8 mouse cellular contexts compared by ENCODE assay signal in the genomic region with DNA sequence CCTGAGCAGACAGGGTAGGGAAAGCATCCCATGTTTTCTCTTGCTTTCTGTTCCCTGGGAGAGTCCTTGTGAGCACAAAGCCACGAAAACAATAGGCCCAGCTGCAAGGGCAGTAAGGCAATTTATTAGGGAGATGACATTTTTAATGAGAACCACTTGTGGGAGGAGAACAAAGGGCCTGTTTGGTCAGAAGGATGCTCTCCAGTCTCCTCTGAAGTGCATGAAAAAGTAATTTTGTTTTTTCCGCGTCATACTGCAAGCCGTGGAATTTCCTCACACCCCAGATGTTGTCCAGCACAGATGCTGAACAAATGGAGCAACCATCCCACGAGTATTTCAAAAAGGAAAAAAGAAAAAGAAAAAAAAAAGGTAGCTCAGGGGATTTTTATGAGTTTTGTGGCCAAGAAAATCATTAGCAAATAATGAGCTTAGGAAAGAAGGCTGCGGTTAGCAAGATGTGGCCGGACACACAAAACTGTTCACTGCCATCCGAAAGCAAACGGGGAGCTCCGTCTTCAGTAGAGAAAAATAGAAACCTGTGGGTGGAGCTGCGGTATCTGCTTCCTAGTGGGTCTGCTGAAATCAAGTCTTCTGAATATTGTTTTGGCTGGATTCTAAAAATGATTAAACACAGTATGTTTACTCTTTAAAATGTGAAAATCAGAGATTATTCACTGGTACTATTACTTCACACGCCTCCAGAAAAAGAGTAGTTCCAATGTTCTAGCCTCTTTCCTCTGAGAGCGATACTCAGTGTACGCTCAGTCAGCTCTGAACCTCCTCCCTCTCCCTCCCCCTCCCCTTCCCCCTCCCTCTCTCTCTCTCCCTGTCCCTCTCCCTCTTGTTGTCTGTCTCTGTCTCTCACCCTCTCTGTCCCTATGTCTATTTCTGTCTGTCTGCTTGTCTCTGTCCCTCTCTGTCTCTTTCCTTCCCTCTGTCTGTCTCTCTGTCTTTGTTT.
DNase-seq lines count a peak whose midpoint lies in the region; ATAC-seq and TF ChIP-seq lines count a peak whose summit lies in the region.

No protein-coding gene starts in this region.

- peak; percentile 39 for DNase-seq in brain, adult 2 months (ENCODE audit: low read depth, low spot score)
- DNase-seq in forelimb bud, embryonic 11.5 days (ENCODE audit: low read depth, low spot score) = peak; percentile 72
- DNase-seq in limb, embryonic 14.5 days (ENCODE audit: low spot score) = peak; percentile 62
- DNase-seq in MN1 (ENCODE audit: low spot score) = no peak
- DNase-seq in urinary bladder, adult 18-20 months (ENCODE audit: low spot score in 2 of 2) = no peak

- H3K27ac ChIP-seq in intestine, embryonic 15.5 days = no peak overlapping the region
- no peak overlapping the region for H3K27ac ChIP-seq in intestine, embryonic 16.5 days (ENCODE audit: low read length)
- H3K27ac ChIP-seq in limb, embryonic 14.5 days (replicated peaks; ENCODE audit: low read depth, low read length) = peak overlapping the region; percentile 29; the same call in 1 of the 2 replicates

- no peaks in the 10 kb centered on the region for H3K9me3 ChIP-seq in intestine, embryonic 15.5 days
- no peaks in the 10 kb centered on the region for H3K9me3 ChIP-seq in intestine, embryonic 16.5 days (ENCODE audit: control insufficient read depth, low read length)
- H3K9me3 ChIP-seq in limb, embryonic 14.5 days (ENCODE audit: control insufficient read depth, low read length) = no peaks in the 10 kb centered on the region

- 54% methylated on average over 14 of the region's 14 CpGs for WGBS in intestine, embryonic 15.5 days
- 48% methylated on average over 14 of the region's 14 CpGs for WGBS in intestine, embryonic 16.5 days
- WGBS in limb, embryonic 14.5 days = 26% methylated on average over 14 of the region's 14 CpGs

- no peak for TF ChIP-seq POLR2A in limb, embryonic 14.5 days (IDR thresholded peaks at IDR 0.05; ENCODE audit: borderline replicate concordance, extremely low read depth, insufficient read depth, insufficient read length)

- no peak overlapping the region for H3K4me3 ChIP-seq in intestine, embryonic 15.5 days (replicated peaks)
- H3K4me3 ChIP-seq in intestine, embryonic 16.5 days (ENCODE audit: low read length) = no peak overlapping the region
- H3K4me3 ChIP-seq in limb, embryonic 14.5 days (replicated peaks; ENCODE audit: low read length) = no peak overlapping the region

- H3K36me3 ChIP-seq in intestine, embryonic 15.5 days = no peaks in the 10 kb centered on the region
- no peaks in the 10 kb centered on the region for H3K36me3 ChIP-seq in intestine, embryonic 16.5 days (ENCODE audit: control insufficient read depth, insufficient read depth, low read length)
- H3K36me3 ChIP-seq in limb, embryonic 14.5 days (ENCODE audit: control insufficient read depth, insufficient read depth, low read length) = no peaks in the 10 kb centered on the region

- H3K27me3 ChIP-seq in intestine, embryonic 15.5 days (replicated peaks) = no peaks in the 10 kb centered on the region
- H3K27me3 ChIP-seq in intestine, embryonic 16.5 days (replicated peaks; ENCODE audit: control insufficient read depth, insufficient read depth, low read length) = no peaks in the 10 kb centered on the region
- no peaks in the 10 kb centered on the region for H3K27me3 ChIP-seq in limb, embryonic 14.5 days (ENCODE audit: control insufficient read depth, insufficient read depth, low read length)

- H3K4me1 ChIP-seq in intestine, embryonic 15.5 days (replicated peaks) = 0 out of 2 replicates have a peak, but pooled peaks cover 3% of the 10 kb centered on the region
- peaks cover 2% of the 10 kb centered on the region; the same call in 1 of the 2 replicates for H3K4me1 ChIP-seq in intestine, embryonic 16.5 days (ENCODE audit: control insufficient read depth, insufficient read depth, low read length)
- H3K4me1 ChIP-seq in limb, embryonic 14.5 days (ENCODE audit: control insufficient read depth, insufficient read depth, low read length) = peaks cover 6% of the 10 kb centered on the region

- H3K4me2 ChIP-seq in intestine, embryonic 15.5 days (replicated peaks) = 0 out of 2 replicates have a peak overlapping the region, but pooled peaks have one; percentile 1
- H3K4me2 ChIP-seq in intestine, embryonic 16.5 days (ENCODE audit: low read depth, low read length) = no peak overlapping the region
- H3K4me2 ChIP-seq in limb, embryonic 14.5 days (replicated peaks; ENCODE audit: low read depth, low read length, severe bottlenecking) = peak overlapping the region; percentile 6; the same call in 1 of the 2 replicates

- H3K9ac ChIP-seq in intestine, embryonic 15.5 days = no peak overlapping the region
- no peak overlapping the region for H3K9ac ChIP-seq in intestine, embryonic 16.5 days (ENCODE audit: low read depth, low read length)
- H3K9ac ChIP-seq in limb, embryonic 14.5 days (ENCODE audit: low read depth, low read length, severe bottlenecking) = no peak overlapping the region

- ATAC-seq in intestine, embryonic 15.5 days = no peak
- ATAC-seq in intestine, embryonic 16.5 days = no peak
- peak; percentile 74 for ATAC-seq in limb, embryonic 14.5 days (ENCODE audit: low FRiP score, low read depth)
- ATAC-seq in granulocyte monocyte progenitor cell, adult 5-6 weeks (replicated peaks; ENCODE audit: poor library complexity, severe bottlenecking) = no peak

Comparison
In these comparisons a context has a peak if more than half of its experiments do, and no peak if none do; other contexts are left out.
1. DNase-seq: peak in brain, adult 2 months (single experiment), forelimb bud, embryonic 11.5 days (single experiment) and limb, embryonic 14.5 days (single experiment); none in MN1 (single experiment) and urinary bladder, adult 18-20 months (0 of 2).